Mouse (Mus musculus) megakaryocyte progenitor cell, adult 5-6 weeks (primary cell): Measurements from ENCODE around the gene Hist1h2bk. TPM values are rescaled to one million over a fixed set of nuclear protein-coding genes. Genes with fewer than 3 reads are reported as not detected.
A peak's percentile ranks its signal among the peaks of the same experiment; 100 is the strongest.

Experiments used
- ATAC-seq: replicated peaks from 2 replicates; pipeline ENCODE4 v1.8.0; 2016; ENCODE audit warnings: mild to moderate bottlenecking, moderate TSS enrichment, inconsistent platforms; ENCODE audit not compliant: poor library complexity
- total RNA-seq, 2 experiments: library from RNA; stranded (forward) in 1 of 2; stranded (reverse) in 1 of 2; fragments of 157-497, 149-512 nt in 1 of 2; fragments of 200-1000 nt in 1 of 2; gene quantifications; 2 replicates each; pipeline versions ENCODE4 v1.2.3 to v1.2.4; 2015 to 2017

Hist1h2bk gene
- total RNA-seq, 2 experiments from 2014 or later, result 65.4 to 2,239 TPM

- no peak for ATAC-seq
These were observed 22.0 kb upstream of the Hist1h2bk start for GRCm38 (mm10) chr13:22013716-22014115.

DNA sequence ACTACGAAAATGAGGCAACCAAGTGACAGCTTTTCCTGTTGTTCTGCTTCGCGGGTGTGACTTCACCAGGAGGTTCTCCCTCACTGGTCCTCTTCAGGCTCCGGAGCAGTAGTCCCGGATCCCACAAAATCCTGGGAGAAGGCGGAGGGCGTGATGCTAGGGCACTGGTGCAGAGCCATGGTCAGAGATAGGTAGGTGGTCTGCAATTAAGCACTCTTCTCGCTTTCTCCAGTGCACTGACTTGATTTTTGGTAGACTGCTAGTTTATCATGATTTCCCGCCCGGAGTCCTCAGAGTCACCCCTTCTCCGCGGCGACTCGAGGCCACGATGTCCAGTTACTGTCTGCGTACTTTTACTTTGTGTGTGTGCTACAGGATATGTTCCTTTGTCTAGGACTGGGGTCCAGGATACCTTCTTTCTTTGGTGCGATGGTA is 21.2 kb upstream of the Hist1h2bk start:
- ATAC-seq, result no peak

DNA sequence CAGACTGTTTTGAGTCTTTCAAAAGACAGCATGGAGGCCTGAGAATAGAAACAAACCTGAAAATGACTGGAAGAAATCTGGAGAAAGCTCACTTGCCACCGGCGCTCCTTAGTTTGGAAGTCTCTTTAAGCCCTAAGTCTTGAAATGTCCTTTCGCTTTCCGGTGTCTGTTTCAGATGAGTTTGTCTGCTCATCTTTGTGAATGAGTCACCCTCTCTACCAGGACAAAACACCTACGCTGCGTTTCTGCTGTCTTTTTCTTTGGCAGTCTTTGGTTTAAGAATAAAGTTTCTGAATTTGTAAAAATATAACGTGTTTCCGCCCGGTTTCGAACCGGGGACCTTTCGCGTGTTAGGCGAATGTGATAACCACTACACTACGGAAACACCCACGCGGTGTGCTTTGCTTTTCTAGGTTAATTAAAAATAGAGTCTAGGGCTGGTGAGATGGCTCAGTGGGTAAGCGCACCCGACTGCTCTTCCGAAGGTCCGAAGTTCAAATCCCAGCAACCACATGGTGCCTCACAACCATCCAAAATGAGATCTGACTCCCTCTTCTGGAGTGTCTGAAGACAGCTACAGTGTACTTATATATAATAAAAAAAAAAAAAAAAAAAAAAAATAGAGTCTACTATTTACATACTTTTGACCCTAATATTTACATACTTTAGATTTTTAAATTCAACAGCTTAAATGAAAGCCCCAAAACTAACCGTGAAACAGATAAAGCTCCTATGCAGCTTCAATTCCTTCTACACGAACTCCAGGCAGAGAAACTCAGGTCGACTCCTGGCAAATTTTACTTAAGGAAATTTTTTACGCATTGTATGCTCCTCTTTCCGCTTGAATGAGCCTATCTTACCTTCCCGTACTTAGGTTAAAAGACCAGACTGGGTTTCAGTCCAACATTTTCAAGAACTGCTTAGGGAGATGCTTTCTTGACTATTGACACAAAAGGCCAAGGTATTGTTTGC is 19.9 kb upstream of the Hist1h2bk start:
- ATAC-seq, result peak; percentile 79

DNA sequence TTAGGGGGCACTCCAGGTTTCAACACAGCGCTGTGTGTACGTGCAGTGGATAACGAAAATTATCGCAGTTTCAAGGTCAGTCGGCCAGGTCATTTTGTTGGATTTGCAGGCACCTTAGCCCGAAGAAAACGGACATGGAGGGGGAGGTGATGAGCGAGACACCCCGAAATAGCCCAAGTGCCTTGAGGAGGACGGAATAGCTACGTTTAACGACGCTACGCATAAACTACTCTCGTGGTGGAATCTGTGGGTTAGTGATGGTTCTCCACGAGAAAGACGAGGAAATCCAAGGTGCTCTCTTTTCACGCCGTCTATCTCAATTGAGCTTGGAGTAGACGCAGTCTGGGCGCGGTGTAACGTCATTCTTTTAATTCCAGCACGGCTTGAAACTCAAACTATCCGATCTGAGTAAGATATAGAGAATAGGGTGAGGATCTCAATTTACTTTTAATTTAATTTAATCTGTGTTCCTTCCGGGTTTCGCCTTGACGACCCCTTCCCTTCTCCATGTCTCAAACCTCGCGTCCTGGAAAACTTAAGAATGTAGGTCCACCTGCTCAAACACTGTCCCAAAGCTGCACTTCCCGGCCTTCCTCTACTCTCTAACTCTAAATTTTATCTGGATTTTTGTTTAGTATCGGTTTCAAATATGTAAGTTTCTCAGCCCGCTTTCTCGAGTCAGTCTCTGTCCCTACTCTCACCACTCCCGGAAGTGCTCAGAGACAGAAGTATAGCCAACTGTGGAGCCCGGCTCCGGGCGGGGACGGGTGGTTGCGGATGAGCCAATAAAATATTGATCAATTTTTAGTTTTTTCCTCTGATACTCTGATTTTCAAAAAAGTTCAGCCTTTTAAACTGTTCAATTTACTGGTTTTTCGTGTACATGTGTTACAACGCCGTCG is 15.5 kb upstream of the Hist1h2bk start:
- peak; percentile 41; the same call in 1 of the 2 replicates for ATAC-seq

DNA sequence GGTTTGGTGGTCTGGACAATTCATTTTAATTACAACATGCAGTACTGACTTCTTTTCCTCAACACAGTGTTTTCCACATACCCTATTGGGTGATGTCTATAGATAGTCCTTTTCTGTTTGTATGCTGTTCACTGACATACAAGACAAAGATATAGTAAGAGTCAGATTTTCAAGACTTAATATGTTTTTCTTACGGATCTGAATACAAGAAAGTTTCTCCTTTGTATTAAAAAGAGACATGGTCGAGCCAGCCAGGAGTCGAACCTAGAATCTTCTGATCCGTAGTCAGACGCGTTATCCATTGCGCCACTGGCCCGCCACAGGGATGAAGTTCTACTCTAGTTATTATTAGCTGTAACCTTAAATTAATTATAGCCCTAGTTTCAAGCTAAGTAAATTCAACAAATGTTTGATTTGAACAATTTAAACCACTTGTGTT is 14.8 kb upstream of the Hist1h2bk start:
- ATAC-seq, result peak; percentile 63

DNA sequence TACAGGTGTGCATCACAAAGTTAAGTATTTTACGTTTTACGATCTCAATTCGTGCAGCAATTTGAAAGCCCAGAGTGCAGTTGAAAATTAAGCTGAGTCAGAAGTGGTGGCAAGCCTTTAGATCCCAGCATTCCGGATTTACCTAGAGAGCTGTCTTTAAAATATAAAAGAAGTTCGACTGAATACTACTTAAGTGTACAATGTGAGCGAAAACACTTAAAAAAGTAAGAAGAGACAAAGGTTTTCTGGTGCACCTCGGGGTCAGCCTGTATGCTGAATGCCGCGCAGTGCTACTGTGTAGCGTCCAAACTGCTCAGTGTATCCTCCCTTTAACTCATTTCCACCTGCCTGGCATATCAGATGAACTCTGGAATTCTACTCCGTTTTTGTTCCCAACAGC is 14.1 kb upstream of the Hist1h2bk start:
- ATAC-seq, result no peak

DNA sequence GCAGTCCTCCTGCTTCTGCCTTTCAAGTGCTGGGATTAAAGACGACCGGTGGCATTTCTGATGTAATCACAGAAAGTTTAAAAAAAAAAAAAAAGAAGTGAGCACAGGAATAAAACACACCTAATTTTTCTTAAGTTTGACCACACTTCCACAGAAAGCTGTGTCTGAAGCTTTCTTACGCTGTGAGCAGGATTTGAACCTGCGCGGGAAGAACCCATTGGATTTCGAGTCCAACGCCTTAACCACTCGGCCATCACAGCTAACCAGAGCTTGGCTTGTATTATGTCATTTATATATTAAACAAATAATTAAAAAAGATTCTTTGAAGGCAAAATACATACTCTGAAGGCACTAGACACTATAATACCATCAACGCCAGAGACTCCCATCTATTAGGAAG is 13.4 kb upstream of the Hist1h2bk start:
- ATAC-seq, result peak; percentile 72

GRCm38 (mm10) chr13:22026058-22027031 is 9.3 kb upstream of the Hist1h2bk start:
- peak; percentile 40 for ATAC-seq

- peak; percentile 87 for ATAC-seq
These were observed 6.8 kb upstream of the Hist1h2bk start for GRCm38 (mm10) chr13:22028673-22029460.

GRCm38 (mm10) chr13:22029928-22030327 is 5.7 kb upstream of the Hist1h2bk start:
- no peak for ATAC-seq

- no peak for ATAC-seq
These were observed 5.2 kb upstream of the Hist1h2bk start for GRCm38 (mm10) chr13:22030493-22030892.

DNA sequence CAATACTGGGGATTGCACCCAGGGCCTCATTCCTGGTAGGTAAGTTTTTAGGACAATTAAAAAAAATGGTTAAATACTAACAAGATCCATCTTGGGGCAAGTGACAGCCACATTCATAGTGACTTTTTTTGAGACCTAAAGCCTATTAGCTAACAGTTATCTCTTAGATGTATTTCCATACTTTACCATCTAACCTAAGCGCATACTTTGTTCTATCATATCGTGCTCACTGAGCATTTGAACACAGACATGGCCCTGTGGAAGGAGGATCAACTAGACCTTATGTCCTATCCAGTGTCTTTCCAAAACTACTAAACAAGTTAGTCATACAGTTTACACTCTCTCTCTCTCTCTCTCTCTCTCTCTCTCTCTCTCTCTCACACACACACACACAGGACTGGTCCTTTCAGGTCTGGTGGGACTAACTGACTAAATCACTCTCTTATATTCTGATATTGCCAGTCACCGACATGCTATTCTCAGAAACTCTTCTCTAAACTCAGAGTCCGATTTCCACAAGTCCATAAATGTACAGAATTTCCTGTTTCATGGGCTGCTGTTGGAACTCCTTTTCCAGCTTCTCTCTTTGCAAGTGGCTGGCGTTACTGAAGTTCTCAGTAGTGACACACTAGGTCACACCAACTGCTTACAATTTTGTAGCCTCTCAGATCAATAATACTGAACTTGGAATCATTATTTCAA is 1.8 kb upstream of the Hist1h2bk start:
- no peak for ATAC-seq

- 0 out of 2 replicates have a peak, but pooled peaks have one; percentile 12 for ATAC-seq
These were observed 1.0 kb upstream of the Hist1h2bk start for GRCm38 (mm10) chr13:22034443-22035266.

DNA sequence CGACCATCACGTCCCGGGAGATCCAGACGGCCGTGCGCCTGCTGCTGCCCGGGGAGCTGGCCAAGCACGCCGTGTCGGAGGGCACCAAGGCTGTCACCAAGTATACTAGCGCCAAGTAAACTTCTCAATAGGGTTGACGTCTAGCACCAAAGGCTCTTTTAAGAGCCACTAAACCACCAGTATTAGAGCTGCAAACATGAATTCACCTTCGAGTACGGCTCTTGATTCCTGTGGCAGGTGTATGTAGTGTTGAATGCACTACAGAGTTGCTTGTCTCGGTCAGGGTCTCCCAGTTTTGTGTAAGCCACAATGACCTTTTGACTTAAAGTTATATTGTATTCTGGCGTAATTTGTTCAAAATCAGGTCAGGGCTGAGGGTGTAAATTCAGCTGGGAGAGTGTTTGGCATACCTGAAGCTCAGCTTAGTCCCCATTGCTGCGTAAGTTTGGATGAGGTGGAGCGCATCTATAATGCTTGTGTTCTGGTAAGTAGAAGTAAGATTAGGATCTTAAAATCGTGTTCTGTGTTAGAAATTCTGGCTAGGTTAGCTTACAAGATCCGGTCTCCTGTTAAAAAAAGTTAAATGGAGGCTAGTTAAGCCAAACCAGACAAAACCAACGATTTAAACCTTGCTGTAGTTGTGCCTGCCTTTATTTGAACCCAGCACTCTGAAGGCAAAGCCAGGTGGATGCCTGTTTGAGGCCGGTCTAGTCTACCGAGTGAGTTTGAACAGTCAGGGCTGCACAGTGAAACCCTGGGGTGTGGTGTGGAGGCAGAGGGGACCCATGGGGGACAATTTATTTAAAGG is 683 bp downstream of the Hist1h2bk start:
- ATAC-seq, result peak; percentile 16

DNA sequence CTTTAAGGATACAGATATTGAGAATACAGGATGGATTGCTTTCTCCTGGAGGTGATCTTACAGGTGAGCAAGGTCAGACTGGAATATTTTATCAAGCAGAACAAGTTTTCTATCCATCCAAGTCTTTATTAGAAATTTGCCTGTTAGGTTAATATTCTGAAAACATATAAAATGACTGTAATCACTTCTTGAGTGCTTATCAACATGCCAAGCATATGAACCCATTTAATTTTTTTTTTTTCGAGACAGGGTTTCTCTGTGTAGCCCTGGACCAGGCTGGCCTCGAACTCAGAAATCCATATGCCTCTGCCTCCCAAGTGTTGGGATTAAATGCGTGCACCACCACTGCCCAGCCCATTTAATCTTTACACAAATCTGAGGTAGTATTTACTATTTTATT is 1.3 kb downstream of the Hist1h2bk start:
- ATAC-seq, result no peak

DNA sequence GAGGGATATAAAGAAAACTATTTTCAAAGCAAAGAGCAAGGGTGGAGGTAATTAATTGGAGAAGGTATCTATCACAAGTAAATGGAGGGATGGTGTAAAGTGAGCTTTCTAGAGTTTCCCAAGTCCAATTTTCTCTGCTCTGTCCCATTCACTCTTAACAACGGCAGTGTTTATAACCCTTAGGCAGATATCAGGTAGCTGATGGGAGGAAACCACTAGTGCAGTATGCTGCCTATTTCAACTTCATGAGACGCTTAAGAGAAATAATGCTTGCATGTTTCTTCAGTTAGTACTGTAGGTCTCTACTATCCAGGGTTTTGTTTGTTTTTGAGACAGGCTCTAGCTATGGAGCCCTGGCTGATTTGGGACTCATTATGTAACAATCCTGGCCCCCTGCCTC is 1.7 kb downstream of the Hist1h2bk start:
- no peak for ATAC-seq

- ATAC-seq, result no peak
These were observed 3.7 kb downstream of the Hist1h2bk start for GRCm38 (mm10) chr13:22039364-22039763.
